Mouse (Mus musculus) stomach, postnatal 0 days (tissue): ENCODE measurements around the gene Col4a1. TPM values are rescaled to one million over a fixed set of nuclear protein-coding genes. Genes with fewer than 3 reads are reported as not detected.

Experiments
- ATAC-seq: fragments of 200-750 bp; cut with Nextera tagmentation; 2 replicates; pipeline ENCODE4 v1.8.0; 2017; ENCODE audit not compliant: low FRiP score, low TSS enrichment
- DNase-seq: peaks from one replicate; pipeline ENCODE4 v3.0.0-alpha.2; 2016; ENCODE audit warnings: low spot score
- H3K27ac ChIP-seq: fragments of 300-500 bp; sonication (generic); replicated peaks from 2 replicates; pipeline ENCODE4 v1.5.1; 2014; ENCODE audit warnings: mild to moderate bottlenecking, control low read depth
- H3K27me3 ChIP-seq: fragments of 300-500 bp; sonication (generic); 2 replicates; pipeline ENCODE4 v1.6.1; 2014; ENCODE audit warnings: low read length; ENCODE audit not compliant: control insufficient read depth, insufficient read depth
- H3K36me3 ChIP-seq: fragments of 300-500 bp; sonication (generic); 2 replicates; pipeline ENCODE4 v1.6.1; 2014; ENCODE audit warnings: low read length, mixed read lengths; ENCODE audit not compliant: control insufficient read depth, insufficient read depth
- H3K4me1 ChIP-seq: fragments of 300-500 bp; sonication (generic); replicated peaks from 2 replicates; pipeline ENCODE4 v1.6.1; 2014; ENCODE audit warnings: antibody characterized with exemption; ENCODE audit not compliant: control insufficient read depth, insufficient read depth
- H3K4me2 ChIP-seq: fragments of 300-500 bp; sonication (generic); replicated peaks from 2 replicates; pipeline ENCODE4 v1.6.1; 2014; ENCODE audit warnings: low read depth, mild to moderate bottlenecking, control low read depth, moderate library complexity
- H3K4me3 ChIP-seq: fragments of 300-500 bp; sonication (generic); 2 replicates; pipeline ENCODE4 v1.5.1; 2014; ENCODE audit warnings: low read depth, low read length, control low read depth
- H3K9ac ChIP-seq: fragments of 300-500 bp; sonication (generic); 2 replicates; pipeline ENCODE4 v1.6.1; 2014; ENCODE audit warnings: mild to moderate bottlenecking, low read length, control low read depth, mixed read lengths
- H3K9me3 ChIP-seq: fragments of 300-500 bp; sonication (generic); 2 replicates; pipeline ENCODE4 v1.6.1; 2016; ENCODE audit warnings: low read length; ENCODE audit not compliant: control insufficient read depth
- CTCF ChIP-seq: IDR thresholded peaks from 2 replicates; pipeline ENCODE4 v1.5.1; 2016; ENCODE audit warnings: antibody characterized with exemption, low read depth, mild to moderate bottlenecking, moderate library complexity
- EP300 ChIP-seq: optimal IDR thresholded peaks from 2 replicates; pipeline ENCODE3; 2016; ENCODE audit warnings: antibody characterized with exemption
- WGBS: fragments of 180-500 bp; shearing (Covaris S2); extraction: QIAGEN DNeasy Blood & Tissue Kit; methylation state at CpG from one replicate; pipeline ENCODE4 v1.1.7; 2014; 5-methylcytosine and 5-hydroxymethylcytosine counted together
- polyA plus RNA-seq: library from polyadenylated mRNA; unstranded; fragments of >200 nt; fragmentation: Nextera tagmentation; extraction: Ambion mirVana; gene quantifications from 2 replicates; pipeline ENCODE4 v1.2.1, GENCODE M21; 2015

The Col4a1 gene
- polyA plus RNA-seq, 1 experiment from 2014 or later, result 99.0 TPM

- Histone ChIP-seq H3K4me3 (no peak overlapping the region), H3K36me3 (no peaks in the 10 kb centered on the region), H3K4me1 (no peaks in the 10 kb centered on the region; the same call in 1 of the 2 replicates), H3K27ac (no peak overlapping the region), H3K4me2 (no peak overlapping the region), H3K9me3 (no peaks in the 10 kb centered on the region), H3K27me3 (no peaks in the 10 kb centered on the region), H3K9ac (no peak overlapping the region)
- WGBS, result 51% methylated on average over 4 of the region's 4 CpGs
- DNase-seq (no peak), ATAC-seq (no peak)
- TF ChIP-seq EP300 (no peak), CTCF (no peak)
Measured at GRCm38 (mm10) chr8:11182148-11182484, 130.5 kb downstream of the Col4a1 start.

GRCm38 (mm10) chr8:11181420-11182147 is 131.0 kb downstream of the Col4a1 start:
- DNase-seq (no peak), ATAC-seq (no peak)
- no peak overlapping the region for H3K27ac ChIP-seq
- H3K36me3 ChIP-seq, result no peaks in the 10 kb centered on the region
- no peak overlapping the region for H3K4me3 ChIP-seq
- H3K4me2 ChIP-seq, result no peak overlapping the region
- H3K9ac ChIP-seq, result no peak overlapping the region
- no peak for TF ChIP-seq CTCF
- no peak for TF ChIP-seq EP300
- no peaks in the 10 kb centered on the region for H3K27me3 ChIP-seq
- WGBS, result 76% methylated on average over 11 of the region's 11 CpGs
- no peaks in the 10 kb centered on the region for H3K9me3 ChIP-seq
- no peaks in the 10 kb centered on the region; the same call in 1 of the 2 replicates for H3K4me1 ChIP-seq

- Histone ChIP-seq H3K27ac (no peak overlapping the region), H3K4me3 (no peak overlapping the region), H3K9me3 (no peaks in the 10 kb centered on the region), H3K4me2 (no peak overlapping the region), H3K36me3 (no peaks in the 10 kb centered on the region), H3K4me1 (no peaks in the 10 kb centered on the region; the same call in 1 of the 2 replicates), H3K9ac (no peak overlapping the region), H3K27me3 (no peaks in the 10 kb centered on the region)
- TF ChIP-seq EP300, result no peak
- TF ChIP-seq CTCF, result no peak
- 75% methylated on average over 3 of the region's 3 CpGs for WGBS
- DNase-seq (no peak), ATAC-seq (no peak)
Measured at GRCm38 (mm10) chr8:11179869-11180268, 132.8 kb downstream of the Col4a1 start.

GRCm38 (mm10) chr8:11176393-11176792 is 136.2 kb downstream of the Col4a1 start:
- no peak for DNase-seq
- Histone ChIP-seq H3K36me3 (no peaks in the 10 kb centered on the region), H3K4me1 (no peaks in the 10 kb centered on the region), H3K4me2 (no peak overlapping the region), H3K27me3 (no peaks in the 10 kb centered on the region), H3K27ac (no peak overlapping the region), H3K4me3 (no peak overlapping the region), H3K9ac (no peak overlapping the region), H3K9me3 (no peaks in the 10 kb centered on the region)
- WGBS, result 59% methylated on average over 7 of the region's 7 CpGs
- ATAC-seq, result no peak; the same call in 1 of the 2 replicates
- TF ChIP-seq EP300, result no peak
- TF ChIP-seq CTCF, result no peak

- 54% methylated on average over 16 of the region's 17 CpGs for WGBS
- peak; percentile 78 for ATAC-seq
Measured at GRCm38 (mm10) chr8:11173284-11174191, 139.1 kb downstream of the Col4a1 start.

More at GRCm38 (mm10) chr8:11173284-11174191, 139.1 kb downstream of the Col4a1 start:
- no peaks in the 10 kb centered on the region for H3K36me3 ChIP-seq
- no peak overlapping the region for H3K27ac ChIP-seq
- DNase-seq, result peak; percentile 75
- TF ChIP-seq EP300, result no peak
- TF ChIP-seq CTCF, result peak; percentile 86
- H3K9ac ChIP-seq, result 0 out of 2 replicates have a peak overlapping the region, but pooled peaks have one; percentile 13
- no peaks in the 10 kb centered on the region for H3K4me1 ChIP-seq
- H3K4me3 ChIP-seq, result no peak overlapping the region
- no peak overlapping the region for H3K4me2 ChIP-seq
- no peaks in the 10 kb centered on the region for H3K27me3 ChIP-seq
- no peaks in the 10 kb centered on the region for H3K9me3 ChIP-seq
